Mouse (Mus musculus) liver, embryonic 12.5 days (tissue): ENCODE results near the gene Arhgap45. TPM values are rescaled to one million over a fixed set of nuclear protein-coding genes. Genes with fewer than 3 reads are reported as not detected.

Experiments
- ATAC-seq: fragments of 200-750 bp; cut with Nextera tagmentation; 2 replicates; pipeline ENCODE4 v1.8.0; 2017; ENCODE audit warnings: moderate number of reproducible peaks, mild to moderate bottlenecking, moderate library complexity
- H3K27ac ChIP-seq: fragments of 300-500 bp; sonication (generic); 2 replicates; pipeline ENCODE4 v1.5.1; 2016; ENCODE audit warnings: mild to moderate bottlenecking
- H3K27me3 ChIP-seq: fragments of 300-500 bp; sonication (generic); replicated peaks from 2 replicates; pipeline ENCODE4 v1.6.1; 2016; ENCODE audit warnings: mild to moderate bottlenecking, moderate library complexity
- H3K36me3 ChIP-seq: fragments of 300-500 bp; sonication (generic); 2 replicates; pipeline ENCODE4 v1.6.1; 2016; ENCODE audit warnings: mild to moderate bottlenecking, moderate library complexity
- H3K4me1 ChIP-seq: fragments of 300-500 bp; sonication (generic); 2 replicates; pipeline ENCODE4 v1.6.1; 2016
- H3K4me2 ChIP-seq: fragments of 300-500 bp; sonication (generic); 2 replicates; pipeline ENCODE4 v1.6.1; 2016; ENCODE audit warnings: mild to moderate bottlenecking, moderate library complexity
- H3K4me3 ChIP-seq: fragments of 300-500 bp; sonication (generic); 2 replicates; pipeline ENCODE4 v1.5.1; 2016; ENCODE audit warnings: mild to moderate bottlenecking, moderate library complexity
- H3K9ac ChIP-seq: fragments of 300-500 bp; sonication (generic); 2 replicates; pipeline ENCODE4 v1.6.1; 2016; ENCODE audit warnings: mild to moderate bottlenecking, moderate library complexity
- H3K9me3 ChIP-seq: fragments of 300-500 bp; sonication (generic); replicated peaks from 2 replicates; pipeline ENCODE4 v1.6.1; 2016; ENCODE audit warnings: mild to moderate bottlenecking, moderate library complexity
- WGBS: fragments of 180-500 bp; shearing (Covaris S2); methylation state at CpG from one replicate; pipeline ENCODE4 v1.1.7; 2016; ENCODE audit not compliant: insufficient replicate concordance; 5-methylcytosine and 5-hydroxymethylcytosine counted together
- polyA plus RNA-seq: library from polyadenylated mRNA; unstranded; fragments of >200 nt; fragmentation: Nextera tagmentation; extraction: Ambion mirVana; gene quantifications from 2 replicates; pipeline ENCODE4 v1.2.1, GENCODE M21; 2016

Arhgap45 gene
- polyA plus RNA-seq, 1 experiment from 2014 or later, result 22.8 TPM

DNA sequence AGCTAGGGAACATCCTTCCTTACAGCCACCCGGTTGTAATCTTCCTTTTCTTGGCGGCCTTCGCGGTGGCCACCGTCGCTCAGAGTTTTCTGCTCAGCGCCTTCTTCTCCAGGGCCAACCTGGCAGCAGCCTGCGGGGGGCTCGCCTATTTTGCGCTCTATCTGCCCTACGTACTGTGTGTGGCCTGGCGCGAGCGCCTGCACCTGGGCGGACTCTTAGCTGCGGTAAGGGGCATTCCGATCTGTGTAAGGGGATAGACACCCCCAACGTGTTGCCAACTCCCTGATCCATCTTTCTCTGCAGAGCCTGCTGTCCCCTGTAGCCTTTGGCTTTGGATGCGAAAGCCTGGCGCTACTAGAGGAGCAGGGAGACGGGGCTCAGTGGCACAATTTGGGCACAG, 13.6 kb upstream of the Arhgap45 start:
- Histone ChIP-seq H3K4me3 (no peak overlapping the region), H3K27me3 (peaks cover 6% of the 10 kb centered on the region), H3K4me1 (peaks cover 71% of the 10 kb centered on the region), H3K4me2 (peak overlapping the region; percentile 43), H3K9ac (peak overlapping the region; percentile 39), H3K27ac (peak overlapping the region; percentile 72), H3K36me3 (peaks cover 90% of the 10 kb centered on the region), H3K9me3 (no peaks in the 10 kb centered on the region)
- no peak for ATAC-seq
- 51% methylated on average over 21 of the region's 21 CpGs for WGBS

DNA sequence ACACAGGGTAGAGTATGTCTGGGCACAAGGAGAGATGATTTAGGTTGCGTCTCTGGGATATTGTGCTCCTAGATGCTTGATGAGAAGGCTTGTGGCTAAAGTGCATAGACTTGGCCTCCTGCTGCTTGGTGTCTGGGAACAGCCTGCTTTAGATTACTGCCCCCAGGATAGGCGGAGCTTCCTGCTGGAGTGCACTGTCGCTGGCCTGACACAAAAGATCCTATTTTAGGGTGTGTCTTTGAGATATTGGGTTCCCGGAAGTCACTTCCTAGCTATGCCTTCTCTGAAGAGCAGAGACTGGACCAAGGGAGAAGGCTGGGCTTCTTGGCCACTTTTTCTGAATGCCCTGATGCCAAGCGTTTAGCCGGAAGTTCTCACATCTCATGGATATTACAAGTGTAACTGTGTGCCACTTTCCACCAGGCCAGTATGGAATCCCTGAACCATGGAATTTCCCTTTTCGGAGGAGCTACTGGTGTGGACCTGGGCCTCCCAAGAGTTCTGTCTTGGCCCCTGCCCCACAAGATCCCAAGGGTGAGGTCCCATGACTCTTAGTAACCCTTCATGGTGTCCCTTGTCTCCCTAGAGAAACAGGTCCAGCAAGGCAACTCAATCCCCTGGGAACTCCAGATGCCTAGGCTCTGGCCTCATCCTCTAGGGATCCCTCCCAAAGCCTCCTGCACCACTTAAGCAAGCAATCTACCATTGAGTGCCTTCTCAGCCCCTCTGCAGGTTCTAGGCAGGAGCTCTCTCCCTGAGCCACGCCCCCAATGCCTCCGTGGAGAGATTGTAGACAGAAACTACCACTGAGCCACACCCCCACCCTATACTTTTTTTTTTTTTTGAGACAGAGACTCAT, 12.8 kb upstream of the Arhgap45 start:
- ATAC-seq, result peak; percentile 57
- Histone ChIP-seq H3K27me3 (peaks cover 6% of the 10 kb centered on the region), H3K4me2 (peak overlapping the region; percentile 43), H3K4me3 (no peak overlapping the region), H3K4me1 (peaks cover 63% of the 10 kb centered on the region), H3K9me3 (no peaks in the 10 kb centered on the region), H3K9ac (peak overlapping the region; percentile 39), H3K36me3 (peaks cover 91% of the 10 kb centered on the region), H3K27ac (peak overlapping the region; percentile 72)
- WGBS, result 37% methylated on average over 9 of the region's 9 CpGs

DNA sequence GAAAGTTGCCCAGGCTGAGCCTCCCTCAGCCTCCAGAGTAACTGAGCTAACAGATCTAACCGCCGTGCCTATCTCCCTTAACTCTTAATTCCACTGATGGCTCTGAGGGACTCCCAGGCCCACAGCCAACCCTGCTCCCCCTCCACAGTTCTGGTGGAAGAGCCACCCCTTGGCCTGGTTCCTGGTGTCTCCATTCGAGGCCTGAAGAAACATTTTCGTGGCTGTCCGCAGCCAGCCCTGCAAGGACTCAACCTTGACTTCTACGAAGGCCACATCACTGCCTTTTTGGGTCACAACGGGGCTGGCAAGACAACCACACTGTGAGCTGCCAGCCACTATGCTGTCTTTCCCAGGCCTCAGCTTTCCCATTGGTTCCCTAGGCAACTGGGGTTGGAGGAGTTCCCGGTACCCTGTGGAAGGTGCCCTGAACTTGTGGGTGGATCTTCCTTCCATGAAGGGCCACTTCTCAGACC, 12.2 kb upstream of the Arhgap45 start:
- Histone ChIP-seq H3K4me2 (no peak overlapping the region; the same call in 1 of the 2 replicates), H3K36me3 (peaks cover 91% of the 10 kb centered on the region), H3K4me1 (peaks cover 56% of the 10 kb centered on the region), H3K9ac (peak overlapping the region; percentile 22; the same call in 1 of the 2 replicates), H3K9me3 (no peaks in the 10 kb centered on the region), H3K27ac (peak overlapping the region; percentile 72), H3K4me3 (no peak overlapping the region), H3K27me3 (peaks cover 6% of the 10 kb centered on the region)
- WGBS, result 69% methylated on average over 8 of the region's 8 CpGs
- ATAC-seq, result no peak; the same call in 1 of the 2 replicates

DNA sequence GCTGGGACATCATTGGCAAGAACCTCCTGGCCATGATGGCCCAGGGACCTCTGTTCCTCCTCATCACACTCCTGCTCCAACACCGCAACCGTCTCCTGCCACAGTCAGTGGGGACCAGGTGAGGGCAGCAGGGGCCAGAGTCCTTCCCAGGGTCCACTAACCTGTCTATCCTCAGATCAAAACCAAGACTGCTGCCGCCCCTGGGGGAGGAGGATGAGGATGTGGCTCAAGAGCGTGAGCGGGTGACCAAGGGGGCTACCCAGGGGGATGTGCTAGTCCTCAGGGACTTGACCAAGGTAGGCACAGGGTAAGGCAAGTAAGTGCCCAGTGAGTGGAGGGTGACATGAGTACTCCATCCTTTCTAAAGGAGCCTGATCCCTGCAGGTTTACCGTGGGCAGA, 4.7 kb upstream of the Arhgap45 start:
- Histone ChIP-seq H3K9me3 (peaks cover 16% of the 10 kb centered on the region), H3K4me1 (peaks cover 29% of the 10 kb centered on the region), H3K4me3 (no peak overlapping the region), H3K4me2 (no peak overlapping the region), H3K9ac (no peak overlapping the region), H3K27ac (no peak overlapping the region), H3K36me3 (peaks cover 94% of the 10 kb centered on the region), H3K27me3 (peaks cover 24% of the 10 kb centered on the region)
- ATAC-seq, result no peak
- 90% methylated on average over 6 of the region's 6 CpGs for WGBS

DNA sequence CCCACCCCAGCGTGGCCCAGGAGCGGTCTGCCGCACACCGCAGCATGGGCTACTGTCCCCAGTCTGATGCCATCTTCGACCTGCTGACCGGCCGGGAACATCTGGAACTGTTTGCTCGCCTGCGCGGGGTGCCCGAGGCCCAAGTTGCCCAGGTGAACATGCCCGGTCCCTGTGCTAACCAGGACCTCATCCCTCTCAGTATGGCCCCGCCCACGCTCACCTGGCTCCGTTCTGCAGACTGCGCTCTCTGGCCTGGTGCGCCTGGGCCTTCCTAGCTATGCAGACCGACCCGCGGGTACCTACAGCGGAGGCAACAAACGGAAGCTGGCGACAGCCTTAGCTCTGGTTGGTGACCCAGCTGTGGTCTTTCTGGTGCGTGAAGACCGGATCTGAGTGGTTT, 2.8 kb upstream of the Arhgap45 start:
- Histone ChIP-seq H3K9me3 (peaks cover 16% of the 10 kb centered on the region), H3K36me3 (peaks cover 75% of the 10 kb centered on the region), H3K4me1 (peaks cover 45% of the 10 kb centered on the region), H3K27me3 (peaks cover 24% of the 10 kb centered on the region), H3K9ac (no peak overlapping the region), H3K4me2 (no peak overlapping the region), H3K4me3 (no peak overlapping the region), H3K27ac (no peak overlapping the region)
- 64% methylated on average over 25 of the region's 25 CpGs for WGBS
- ATAC-seq, result no peak

DNA sequence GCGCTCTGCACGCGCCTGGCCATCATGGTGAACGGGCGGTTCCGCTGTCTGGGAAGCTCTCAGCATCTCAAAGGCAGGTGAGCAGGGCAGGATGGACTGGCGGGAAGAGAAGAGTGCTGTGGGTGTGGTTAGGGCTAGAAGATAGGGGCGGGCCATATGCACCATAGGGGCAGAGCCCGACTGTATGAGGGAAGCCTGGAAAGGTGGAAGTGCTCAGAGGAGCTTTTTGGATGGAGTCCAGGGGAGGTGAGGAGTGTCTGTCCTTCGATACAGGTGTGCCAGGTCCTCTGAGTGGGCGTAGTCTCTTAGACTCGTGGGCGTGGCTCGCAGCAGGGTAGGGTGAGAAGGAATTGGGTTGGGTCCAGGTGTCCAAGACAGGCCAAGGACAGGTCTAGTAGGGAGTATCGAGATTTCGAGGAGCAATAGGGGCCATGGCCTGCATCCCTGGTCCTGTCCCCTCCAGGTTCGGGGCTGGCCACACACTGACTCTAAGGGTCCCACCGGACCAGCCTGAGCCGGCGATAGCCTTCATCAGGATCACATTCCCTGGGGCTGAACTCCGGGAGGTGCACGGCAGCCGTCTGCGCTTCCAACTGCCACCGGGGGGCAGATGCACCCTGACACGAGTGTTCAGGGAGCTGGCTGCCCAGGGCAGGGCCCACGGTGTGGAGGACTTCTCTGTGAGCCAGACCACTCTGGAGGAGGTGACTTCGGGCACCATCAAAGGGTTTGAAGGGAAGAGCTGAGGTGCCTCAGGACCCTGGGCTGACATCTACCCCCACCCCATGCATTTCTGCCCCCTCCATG, 1.8 kb upstream of the Arhgap45 start:
- Histone ChIP-seq H3K4me2 (no peak overlapping the region), H3K9ac (no peak overlapping the region), H3K4me3 (no peak overlapping the region), H3K9me3 (peaks cover 16% of the 10 kb centered on the region), H3K27me3 (peaks cover 24% of the 10 kb centered on the region), H3K4me1 (peaks cover 56% of the 10 kb centered on the region), H3K27ac (0 out of 2 replicates have a peak overlapping the region, but pooled peaks have one; percentile 85), H3K36me3 (peaks cover 66% of the 10 kb centered on the region)
- ATAC-seq, result no peak
- 57% methylated on average over 28 of the region's 28 CpGs for WGBS

DNA sequence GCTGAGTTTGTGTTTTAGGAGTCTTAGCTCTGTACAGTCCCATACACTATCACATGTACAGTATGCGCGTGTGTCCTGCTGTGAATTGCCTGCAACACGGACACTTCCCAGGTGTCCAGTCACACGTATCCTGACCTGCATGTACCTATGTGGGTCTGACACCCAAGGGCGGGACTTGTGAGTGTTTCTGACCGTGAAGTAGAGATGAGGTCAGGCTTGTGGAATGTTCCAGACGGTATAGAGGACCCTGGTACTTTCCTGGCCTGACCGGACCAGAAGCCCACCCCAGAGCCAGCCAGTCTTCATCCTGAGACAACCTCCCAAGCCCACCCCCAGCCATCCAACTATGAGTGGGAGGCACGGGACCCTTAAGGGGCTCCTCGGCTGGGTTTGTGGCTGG, 870 bp upstream of the Arhgap45 start:
- peaks cover 65% of the 10 kb centered on the region for H3K4me1 ChIP-seq
- peak overlapping the region; percentile 85 for H3K27ac ChIP-seq
- H3K27me3 ChIP-seq, result peaks cover 24% of the 10 kb centered on the region
- H3K9ac ChIP-seq, result peak overlapping the region; percentile 70; the same call in 1 of the 2 replicates
- peaks cover 7% of the 10 kb centered on the region for H3K9me3 ChIP-seq
- no peak overlapping the region for H3K4me2 ChIP-seq
- WGBS, result 75% methylated on average over 10 of the region's 10 CpGs
- peaks cover 65% of the 10 kb centered on the region for H3K36me3 ChIP-seq
- no peak for ATAC-seq
- H3K4me3 ChIP-seq, result no peak overlapping the region

DNA sequence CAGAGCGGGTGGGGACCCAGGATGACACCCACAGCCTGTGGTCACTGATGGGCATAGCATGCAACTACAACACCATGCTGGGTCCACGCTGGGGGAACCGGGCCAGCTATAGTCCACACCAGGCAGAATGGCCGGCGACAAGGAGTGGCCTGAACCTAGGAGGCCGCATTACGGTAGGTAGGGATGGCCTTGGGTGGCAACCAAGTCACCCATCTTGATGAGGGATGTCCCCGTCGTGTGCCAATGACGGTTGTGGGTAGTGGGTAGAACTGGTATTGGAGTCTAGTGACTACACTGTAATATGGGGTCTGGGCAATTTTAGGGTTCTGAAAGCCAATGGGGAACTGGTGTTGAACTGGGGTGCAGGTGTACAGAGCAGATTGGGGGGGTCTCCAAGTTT, 478 bp downstream of the Arhgap45 start:
- WGBS, result 33% methylated on average over 10 of the region's 10 CpGs
- H3K4me1 ChIP-seq, result peaks cover 68% of the 10 kb centered on the region
- H3K27me3 ChIP-seq, result peaks cover 24% of the 10 kb centered on the region
- H3K4me3 ChIP-seq, result peak overlapping the region; percentile 62
- H3K9me3 ChIP-seq, result no peaks in the 10 kb centered on the region
- peak overlapping the region; percentile 70 for H3K9ac ChIP-seq
- peak overlapping the region; percentile 85 for H3K27ac ChIP-seq
- peak overlapping the region; percentile 82 for H3K4me2 ChIP-seq
- ATAC-seq, result peak; percentile 21
- peaks cover 65% of the 10 kb centered on the region for H3K36me3 ChIP-seq

DNA sequence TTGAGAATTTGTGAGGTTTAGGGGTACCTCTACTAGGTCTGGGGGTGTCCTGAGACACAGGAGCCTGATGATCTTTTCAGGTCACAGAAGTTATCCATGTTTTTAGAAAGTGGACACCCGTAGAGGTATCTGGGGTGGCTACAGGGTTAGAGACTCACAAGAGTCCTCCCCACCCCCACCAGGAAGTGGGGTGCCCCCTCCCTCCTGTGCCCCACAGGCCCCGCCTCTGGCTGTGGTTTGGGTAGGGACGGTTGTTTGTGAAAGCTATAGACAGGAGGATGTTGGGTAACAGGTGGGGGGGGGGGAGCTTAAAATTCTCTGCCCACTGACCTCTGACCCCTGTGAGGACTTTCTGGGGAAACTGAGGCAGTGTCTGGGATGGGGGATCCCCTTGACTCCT, 908 bp downstream of the Arhgap45 start:
- H3K27ac ChIP-seq, result peak overlapping the region; percentile 85
- peaks cover 65% of the 10 kb centered on the region for H3K36me3 ChIP-seq
- 8% methylated on average over 3 of the region's 3 CpGs for WGBS
- peak overlapping the region; percentile 82 for H3K4me2 ChIP-seq
- H3K9ac ChIP-seq, result peak overlapping the region; percentile 70
- H3K9me3 ChIP-seq, result no peaks in the 10 kb centered on the region
- H3K4me1 ChIP-seq, result peaks cover 68% of the 10 kb centered on the region
- peak; percentile 31; the same call in 1 of the 2 replicates for ATAC-seq
- H3K27me3 ChIP-seq, result peaks cover 24% of the 10 kb centered on the region
- peak overlapping the region; percentile 62 for H3K4me3 ChIP-seq

DNA sequence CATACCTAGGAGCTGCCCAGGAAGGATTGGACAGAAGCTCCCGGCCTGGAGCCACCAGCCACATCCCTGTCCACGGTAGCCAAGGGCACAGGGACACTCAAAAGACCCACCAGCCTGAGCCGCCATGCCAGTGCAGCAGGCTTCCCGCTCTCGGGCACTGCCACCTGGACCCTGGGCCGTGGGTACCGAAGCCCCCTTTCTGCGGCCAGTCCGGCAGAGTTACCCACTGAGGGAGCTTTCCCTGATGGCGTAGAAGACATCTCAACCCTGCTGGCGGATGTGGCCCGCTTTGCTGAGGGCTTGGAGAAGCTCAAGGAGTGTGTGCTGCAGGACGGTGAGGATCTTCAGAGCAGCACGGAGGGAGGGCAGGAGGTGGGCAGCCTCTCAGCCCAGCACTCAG, 1.3 kb downstream of the Arhgap45 start:
- Histone ChIP-seq H3K4me3 (peak overlapping the region; percentile 62), H3K27ac (peak overlapping the region; percentile 85), H3K9me3 (no peaks in the 10 kb centered on the region), H3K27me3 (peaks cover 24% of the 10 kb centered on the region), H3K36me3 (peaks cover 65% of the 10 kb centered on the region), H3K9ac (peak overlapping the region; percentile 70), H3K4me1 (peaks cover 69% of the 10 kb centered on the region), H3K4me2 (peak overlapping the region; percentile 82)
- no peak for ATAC-seq
- WGBS, result 37% methylated on average over 14 of the region's 14 CpGs

DNA sequence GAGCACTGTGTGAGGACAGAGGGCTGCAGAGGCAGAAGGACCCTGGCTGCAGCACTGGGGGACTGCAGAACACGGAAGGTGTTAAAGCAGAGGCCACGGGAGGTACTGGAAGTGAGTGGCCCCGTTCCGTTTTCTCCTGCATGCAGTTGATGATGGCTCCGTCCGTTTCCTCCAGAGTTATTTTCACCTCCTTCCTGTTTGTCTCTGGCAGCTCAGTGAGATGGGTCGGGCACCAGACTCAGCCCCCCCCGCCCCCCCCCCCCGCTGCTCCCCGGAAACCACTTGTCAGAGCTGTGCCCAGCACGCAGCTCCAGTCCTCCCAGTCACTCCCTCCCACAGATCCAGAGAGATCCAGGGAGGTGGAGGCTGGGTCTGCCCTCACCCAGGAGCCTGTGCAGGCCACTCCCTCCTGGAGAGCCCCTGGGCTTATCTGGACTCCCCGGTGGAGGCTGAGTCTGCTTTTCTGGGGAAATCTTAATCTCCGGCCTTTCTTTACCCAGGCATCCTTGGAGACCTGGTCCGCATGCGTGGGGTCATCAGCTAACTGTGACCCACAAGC, 2.4 kb downstream of the Arhgap45 start:
- H3K4me1 ChIP-seq, result peaks cover 73% of the 10 kb centered on the region
- H3K4me3 ChIP-seq, result peak overlapping the region; percentile 35
- H3K9me3 ChIP-seq, result no peaks in the 10 kb centered on the region
- peaks cover 62% of the 10 kb centered on the region for H3K36me3 ChIP-seq
- peak overlapping the region; percentile 84 for H3K27ac ChIP-seq
- peak overlapping the region; percentile 56 for H3K9ac ChIP-seq
- peak; percentile 74 for ATAC-seq
- peaks cover 15% of the 10 kb centered on the region for H3K27me3 ChIP-seq
- H3K4me2 ChIP-seq, result peak overlapping the region; percentile 73
- WGBS, result 8% methylated on average over 13 of the region's 15 CpGs
